Mouse (Mus musculus) spleen, postnatal 36 days (tissue): ENCODE data around the gene Ptgis.

Experiments
- DNase-seq, 2 experiments: peaks; one replicate each; pipeline ENCODE4 v3.0.0; 2022; ENCODE audit warnings: low spot score in 2 of 2, mixed read lengths in 1 of 2

The Ptgis gene

GRCm38 (mm10) chr2:167263040-167263810 is 22.8 kb upstream of the Ptgis start:
- no peak for DNase-seq

- no peak for DNase-seq
Measured at GRCm38 (mm10) chr2:167262433-167262832, 22.0 kb upstream of the Ptgis start.

- DNase-seq: no peak
Measured at GRCm38 (mm10) chr2:167261106-167261505, 20.7 kb upstream of the Ptgis start.

GRCm38 (mm10) chr2:167257790-167258189 is 17.4 kb upstream of the Ptgis start:
- no peak for DNase-seq

- DNase-seq: no peak
Measured at GRCm38 (mm10) chr2:167254808-167255207, 14.4 kb upstream of the Ptgis start.

- DNase-seq: peak in 1 of 2 experiments; percentile 14
Measured at GRCm38 (mm10) chr2:167254185-167254584, 13.8 kb upstream of the Ptgis start.

GRCm38 (mm10) chr2:167253476-167253875 is 13.1 kb upstream of the Ptgis start:
- no peak for DNase-seq

- no peak for DNase-seq
Measured at GRCm38 (mm10) chr2:167252057-167252687, 11.8 kb upstream of the Ptgis start.

- DNase-seq: no peak
Measured at GRCm38 (mm10) chr2:167250736-167251337, 10.4 kb upstream of the Ptgis start.

GRCm38 (mm10) chr2:167250003-167250735 is 9.8 kb upstream of the Ptgis start:
- DNase-seq: no peak

- DNase-seq: no peak
Measured at GRCm38 (mm10) chr2:167249591-167249990, 9.2 kb upstream of the Ptgis start.

GRCm38 (mm10) chr2:167247823-167248222 is 7.4 kb upstream of the Ptgis start:
- no peak for DNase-seq

GRCm38 (mm10) chr2:167246704-167247103 is 6.3 kb upstream of the Ptgis start:
- no peak for DNase-seq

- DNase-seq: no peak
Measured at GRCm38 (mm10) chr2:167244892-167245291, 4.5 kb upstream of the Ptgis start.

GRCm38 (mm10) chr2:167243831-167244563 is 3.6 kb upstream of the Ptgis start:
- no peak for DNase-seq

GRCm38 (mm10) chr2:167239262-167239661 is 1.1 kb downstream of the Ptgis start:
- DNase-seq: no peak

- DNase-seq: no peak
Measured at GRCm38 (mm10) chr2:167237224-167237623, 3.2 kb downstream of the Ptgis start.

- DNase-seq: no peak
Measured at GRCm38 (mm10) chr2:167236174-167236573, 4.2 kb downstream of the Ptgis start.

- DNase-seq: no peak
Measured at GRCm38 (mm10) chr2:167235338-167236018, 4.9 kb downstream of the Ptgis start.

- no peak for DNase-seq
Measured at GRCm38 (mm10) chr2:167233771-167234170, 6.6 kb downstream of the Ptgis start.

- DNase-seq: no peak
Measured at GRCm38 (mm10) chr2:167233009-167233335, 7.4 kb downstream of the Ptgis start.
